Mouse (Mus musculus) ES-E14 (cell line): ENCODE measurements at regions not wholly inside any gene's neighbourhood (a gene's known extent, or its start where the extent isn't known, plus 50 kb on each side); places are given as distances from the start of the nearest gene placed in this dataset.

Source experiments
- CHD2 ChIP-seq: IDR thresholded peaks from 2 replicates; pipeline ENCODE4 v1.6.1; 2014; ENCODE audit warnings: mild to moderate bottlenecking, low read depth, low read length, inconsistent platforms
- ZC3H11A ChIP-seq: IDR thresholded peaks from 2 replicates; pipeline ENCODE4 v1.6.1; 2012; ENCODE audit warnings: low read depth, mild to moderate bottlenecking, inconsistent platforms, low read length, borderline replicate concordance
- ZNF384 ChIP-seq: IDR thresholded peaks from 2 replicates; pipeline ENCODE4 v1.6.1; 2012; ENCODE audit warnings: low read depth, low read length, inconsistent platforms

- TF ChIP-seq ZC3H11A = no peak
- no peak for TF ChIP-seq ZNF384
- no peak for TF ChIP-seq CHD2
These were observed 351.3 kb upstream of the Ccdc54 start for GRCm38 (mm10) chr16:50942291-50942690.
